Mouse (Mus musculus) E14TG2a.4 (cell line): ENCODE measurements around the gene Tnfrsf21.

Experiments used
- CTCF ChIP-seq: conservative IDR thresholded peaks from 2 replicates; pipeline ENCODE4 v1.5.1; 2014; ENCODE audit warnings: low read length
- NANOG ChIP-seq: IDR thresholded peaks from 2 replicates; pipeline ENCODE4 v1.6.1; 2014; ENCODE audit warnings: borderline replicate concordance, low read length, mixed read lengths
- POU5F1 ChIP-seq: IDR thresholded peaks from 2 replicates; pipeline ENCODE4 v1.6.1; 2014; ENCODE audit warnings: low read length, borderline replicate concordance

GRCm38 (mm10) chr17:43050619-43051018, 34.3 kb downstream of the Tnfrsf21 start:
- TF ChIP-seq CTCF = no peak
- no peak for TF ChIP-seq POU5F1
- no peak for TF ChIP-seq NANOG
